Mouse (Mus musculus): ENCODE measurements around the gene Bend7. TPM values are rescaled to one million over a fixed set of nuclear protein-coding genes. Genes with fewer than 3 reads are reported as not detected.

The Bend7 gene
- polyA plus RNA-seq, 1 experiment from 2014 or later = 6.2 TPM

GRCm38 (mm10) chr2:4777291-4777690 lies 59.7 kb downstream of the Bend7 start:
- Histone ChIP-seq H3K27ac (ENCODE audit: low read length) (no peak overlapping the region), H3K4me2 (replicated peaks; ENCODE audit: low read depth, low read length) (no peak overlapping the region), H3K27me3 (ENCODE audit: insufficient read depth, low read length) (no peaks in the 10 kb centered on the region), H3K4me1 (ENCODE audit: insufficient read depth, low read length) (no peaks in the 10 kb centered on the region), H3K4me3 (ENCODE audit: low read length) (no peak overlapping the region), H3K9ac (replicated peaks; ENCODE audit: low read length) (no peak overlapping the region), H3K36me3 (ENCODE audit: insufficient read depth, low read length) (no peaks in the 10 kb centered on the region), H3K9me3 (ENCODE audit: low read length) (no peaks in the 10 kb centered on the region)
- ATAC-seq (ENCODE audit: low FRiP score, low TSS enrichment) = no peak
- WGBS = 90% methylated on average over 8 of the region's 8 CpGs

- Histone ChIP-seq H3K9ac (replicated peaks; ENCODE audit: low read length) (no peak overlapping the region), H3K27ac (ENCODE audit: low read length) (no peak overlapping the region), H3K27me3 (ENCODE audit: insufficient read depth, low read length) (no peaks in the 10 kb centered on the region), H3K4me1 (ENCODE audit: insufficient read depth, low read length) (no peaks in the 10 kb centered on the region), H3K4me2 (replicated peaks; ENCODE audit: low read depth, low read length) (no peak overlapping the region), H3K4me3 (ENCODE audit: low read length) (no peak overlapping the region), H3K9me3 (ENCODE audit: low read length) (no peaks in the 10 kb centered on the region), H3K36me3 (ENCODE audit: insufficient read depth, low read length) (no peaks in the 10 kb centered on the region)
- ATAC-seq (ENCODE audit: low FRiP score, low TSS enrichment) = no peak
- WGBS = 80% methylated on average over 3 of the region's 3 CpGs
Observed at GRCm38 (mm10) chr2:4781641-4782040, 64.0 kb downstream of the Bend7 start.

- Histone ChIP-seq H3K36me3 (ENCODE audit: insufficient read depth, low read length) (no peaks in the 10 kb centered on the region), H3K27ac (ENCODE audit: low read length) (no peak overlapping the region), H3K4me3 (ENCODE audit: low read length) (no peak overlapping the region), H3K9ac (replicated peaks; ENCODE audit: low read length) (no peak overlapping the region), H3K9me3 (ENCODE audit: low read length) (no peaks in the 10 kb centered on the region), H3K4me1 (ENCODE audit: insufficient read depth, low read length) (no peaks in the 10 kb centered on the region), H3K27me3 (ENCODE audit: insufficient read depth, low read length) (no peaks in the 10 kb centered on the region), H3K4me2 (replicated peaks; ENCODE audit: low read depth, low read length) (no peak overlapping the region)
- ATAC-seq (ENCODE audit: low FRiP score, low TSS enrichment) = no peak
- WGBS = 84% methylated on average over 4 of the region's 4 CpGs
Observed at GRCm38 (mm10) chr2:4782401-4782800, 64.8 kb downstream of the Bend7 start.

GRCm38 (mm10) chr2:4782809-4783641 lies 65.4 kb downstream of the Bend7 start:
- no peak overlapping the region for H3K4me3 ChIP-seq (ENCODE audit: low read length)
- no peak overlapping the region for H3K4me2 ChIP-seq (replicated peaks; ENCODE audit: low read depth, low read length)
- H3K27ac ChIP-seq (ENCODE audit: low read length) = no peak overlapping the region
- no peak for ATAC-seq (ENCODE audit: low FRiP score, low TSS enrichment)
- H3K4me1 ChIP-seq (ENCODE audit: insufficient read depth, low read length) = no peaks in the 10 kb centered on the region
- H3K9ac ChIP-seq (replicated peaks; ENCODE audit: low read length) = no peak overlapping the region
- H3K36me3 ChIP-seq (ENCODE audit: insufficient read depth, low read length) = no peaks in the 10 kb centered on the region
- 82% methylated on average over 11 of the region's 11 CpGs for WGBS
- no peaks in the 10 kb centered on the region for H3K9me3 ChIP-seq (ENCODE audit: low read length)
- no peaks in the 10 kb centered on the region for H3K27me3 ChIP-seq (ENCODE audit: insufficient read depth, low read length)

DNA sequence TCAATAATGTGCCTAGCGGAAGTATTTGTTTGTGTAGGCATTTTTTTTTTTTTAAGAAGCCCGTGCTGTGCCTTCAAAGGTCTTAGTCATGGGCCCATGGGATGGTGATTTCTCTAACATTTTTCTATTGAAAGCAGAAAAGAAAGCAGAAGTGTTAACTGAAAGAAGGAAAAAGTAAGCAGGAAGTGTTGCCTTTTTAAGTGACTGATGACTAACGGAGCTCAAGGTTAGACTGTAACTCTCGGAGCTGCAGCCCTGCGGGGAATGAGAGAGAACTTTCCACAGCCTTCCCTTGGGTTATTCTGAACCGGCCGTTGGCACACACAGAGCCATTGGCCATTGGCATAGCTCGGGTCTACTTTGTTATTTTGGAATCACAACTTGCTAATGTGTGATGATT lies 66.4 kb downstream of the Bend7 start:
- H3K9ac ChIP-seq (replicated peaks; ENCODE audit: low read length) = no peak overlapping the region
- H3K4me1 ChIP-seq (ENCODE audit: insufficient read depth, low read length) = no peaks in the 10 kb centered on the region
- WGBS = 69% methylated on average over 8 of the region's 8 CpGs
- no peak overlapping the region for H3K4me2 ChIP-seq (replicated peaks; ENCODE audit: low read depth, low read length)
- H3K9me3 ChIP-seq (ENCODE audit: low read length) = no peaks in the 10 kb centered on the region
- no peak for ATAC-seq (ENCODE audit: low FRiP score, low TSS enrichment)
- no peak overlapping the region for H3K4me3 ChIP-seq (ENCODE audit: low read length)
- H3K27ac ChIP-seq (ENCODE audit: low read length) = no peak overlapping the region
- no peaks in the 10 kb centered on the region for H3K36me3 ChIP-seq (ENCODE audit: insufficient read depth, low read length)
- no peaks in the 10 kb centered on the region for H3K27me3 ChIP-seq (ENCODE audit: insufficient read depth, low read length)

DNA sequence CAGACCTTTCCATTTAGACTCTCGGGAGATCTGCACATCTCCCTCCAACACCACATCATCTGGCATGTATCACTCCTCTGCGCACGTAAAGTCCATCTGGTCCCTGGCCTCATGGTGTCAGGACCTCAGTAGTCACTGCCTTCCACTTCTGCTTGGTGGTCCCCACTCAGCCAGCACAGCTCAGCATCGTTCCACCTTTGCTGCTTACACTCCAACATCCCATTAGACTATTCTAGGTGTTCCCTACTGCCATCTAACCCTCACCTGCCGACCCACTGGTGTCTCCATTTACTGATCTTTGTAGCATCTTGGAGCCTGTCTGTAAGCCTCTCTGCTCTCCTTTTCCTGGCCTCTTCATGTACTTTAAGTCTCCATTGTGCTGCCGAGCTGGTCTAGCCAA lies 67.4 kb downstream of the Bend7 start:
- Histone ChIP-seq H3K9me3 (ENCODE audit: low read length) (no peaks in the 10 kb centered on the region), H3K36me3 (ENCODE audit: insufficient read depth, low read length) (no peaks in the 10 kb centered on the region), H3K9ac (replicated peaks; ENCODE audit: low read length) (no peak overlapping the region), H3K4me2 (replicated peaks; ENCODE audit: low read depth, low read length) (no peak overlapping the region), H3K4me1 (ENCODE audit: insufficient read depth, low read length) (no peaks in the 10 kb centered on the region), H3K4me3 (ENCODE audit: low read length) (no peak overlapping the region), H3K27ac (ENCODE audit: low read length) (no peak overlapping the region), H3K27me3 (ENCODE audit: insufficient read depth, low read length) (no peaks in the 10 kb centered on the region)
- 93% methylated on average over 6 of the region's 6 CpGs for WGBS
- no peak for ATAC-seq (ENCODE audit: low FRiP score, low TSS enrichment)

GRCm38 (mm10) chr2:4787223-4787622 lies 69.6 kb downstream of the Bend7 start:
- ATAC-seq (ENCODE audit: low FRiP score, low TSS enrichment) = no peak
- no peaks in the 10 kb centered on the region for H3K9me3 ChIP-seq (ENCODE audit: low read length)
- no peaks in the 10 kb centered on the region for H3K4me1 ChIP-seq (ENCODE audit: insufficient read depth, low read length)
- H3K27me3 ChIP-seq (ENCODE audit: insufficient read depth, low read length) = no peaks in the 10 kb centered on the region
- H3K27ac ChIP-seq (ENCODE audit: low read length) = no peak overlapping the region
- no peaks in the 10 kb centered on the region for H3K36me3 ChIP-seq (ENCODE audit: insufficient read depth, low read length)
- H3K4me2 ChIP-seq (replicated peaks; ENCODE audit: low read depth, low read length) = no peak overlapping the region
- H3K9ac ChIP-seq (replicated peaks; ENCODE audit: low read length) = no peak overlapping the region
- WGBS = 88% methylated on average over 7 of the region's 7 CpGs
- no peak overlapping the region for H3K4me3 ChIP-seq (ENCODE audit: low read length)

- no peaks in the 10 kb centered on the region for H3K36me3 ChIP-seq (ENCODE audit: insufficient read depth, low read length)
Observed at GRCm38 (mm10) chr2:4791646-4792045, 74.0 kb downstream of the Bend7 start.

GRCm38 (mm10) chr2:4792554-4792953 lies 74.9 kb downstream of the Bend7 start:
- Histone ChIP-seq H3K4me3 (ENCODE audit: low read length) (no peak overlapping the region), H3K27me3 (ENCODE audit: insufficient read depth, low read length) (no peaks in the 10 kb centered on the region), H3K9me3 (ENCODE audit: low read length) (no peaks in the 10 kb centered on the region), H3K4me2 (replicated peaks; ENCODE audit: low read depth, low read length) (no peak overlapping the region), H3K4me1 (ENCODE audit: insufficient read depth, low read length) (no peaks in the 10 kb centered on the region), H3K36me3 (ENCODE audit: insufficient read depth, low read length) (no peaks in the 10 kb centered on the region), H3K9ac (replicated peaks; ENCODE audit: low read length) (no peak overlapping the region), H3K27ac (ENCODE audit: low read length) (no peak overlapping the region)
- WGBS = 90% methylated on average over 4 of the region's 4 CpGs
- ATAC-seq (ENCODE audit: low FRiP score, low TSS enrichment) = no peak

More at GRCm38 (mm10) chr2:4791646-4792045, 74.0 kb downstream of the Bend7 start:
- Histone ChIP-seq H3K4me2 (replicated peaks; ENCODE audit: low read depth, low read length) (no peak overlapping the region), H3K4me3 (ENCODE audit: low read length) (no peak overlapping the region), H3K27me3 (ENCODE audit: insufficient read depth, low read length) (no peaks in the 10 kb centered on the region), H3K4me1 (ENCODE audit: insufficient read depth, low read length) (no peaks in the 10 kb centered on the region), H3K9ac (replicated peaks; ENCODE audit: low read length) (no peak overlapping the region), H3K27ac (ENCODE audit: low read length) (no peak overlapping the region), H3K9me3 (ENCODE audit: low read length) (no peaks in the 10 kb centered on the region)
- ATAC-seq (ENCODE audit: low FRiP score, low TSS enrichment) = no peak
- 87% methylated on average over 8 of the region's 8 CpGs for WGBS

- Histone ChIP-seq H3K4me2 (replicated peaks; ENCODE audit: low read depth, low read length) (no peak overlapping the region), H3K27ac (ENCODE audit: low read length) (no peak overlapping the region), H3K36me3 (ENCODE audit: insufficient read depth, low read length) (no peaks in the 10 kb centered on the region), H3K27me3 (ENCODE audit: insufficient read depth, low read length) (no peaks in the 10 kb centered on the region), H3K9ac (replicated peaks; ENCODE audit: low read length) (no peak overlapping the region), H3K4me3 (ENCODE audit: low read length) (no peak overlapping the region), H3K4me1 (ENCODE audit: insufficient read depth, low read length) (peaks cover 3% of the 10 kb centered on the region; the same call in 1 of the 2 replicates), H3K9me3 (ENCODE audit: low read length) (no peaks in the 10 kb centered on the region)
- 63% methylated on average over 18 of the region's 18 CpGs for WGBS
- no peak for ATAC-seq (ENCODE audit: low FRiP score, low TSS enrichment)
Observed at GRCm38 (mm10) chr2:4802395-4803176, 85.0 kb downstream of the Bend7 start.

All from kidney, embryonic 16.5 days (tissue).